ENCODE assay signal across 8 mouse cellular contexts in the genomic region with DNA sequence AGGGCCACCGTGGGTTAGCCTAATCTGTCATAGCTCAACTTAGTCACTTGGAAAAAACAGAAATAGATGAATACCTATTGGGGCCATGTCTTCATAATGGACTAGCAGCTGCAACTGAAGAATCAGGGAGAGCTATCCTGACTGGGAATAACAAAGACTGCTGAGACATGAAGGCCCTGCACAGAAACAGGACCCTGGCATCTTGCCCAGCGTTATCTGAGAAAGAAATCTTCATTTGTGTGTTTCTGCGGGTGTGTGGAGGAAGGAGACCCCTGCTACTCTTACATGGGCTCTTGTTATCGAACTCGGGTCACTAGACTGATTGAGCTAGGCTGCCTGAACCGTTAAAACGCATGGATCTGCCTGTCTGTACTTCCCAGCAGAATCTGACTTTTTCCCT. TPM values are rescaled to one million over a fixed set of nuclear protein-coding genes. Genes with fewer than 3 reads are reported as not detected.
A peak's percentile ranks its signal among the peaks of the same experiment; 100 is the strongest.
DNase-seq lines count a peak whose midpoint lies in the region; ATAC-seq and TF ChIP-seq lines count a peak whose summit lies in the region.

No protein-coding gene starts in this region.

- WGBS in kidney, embryonic 16.5 days: 69% methylated on average over 7 of the region's 7 CpGs
- 66% methylated on average over 7 of the region's 7 CpGs for WGBS in heart, embryonic 15.5 days
- WGBS in lung, postnatal 0 days: 60% methylated on average over 7 of the region's 7 CpGs

- no peak for TF ChIP-seq POLR2A in brain, embryonic 14.5 days (IDR thresholded peaks at IDR 0.05; ENCODE audit: borderline replicate concordance, extremely low read depth, insufficient read depth, insufficient read length, poor library complexity, severe bottlenecking)

- H3K4me1 ChIP-seq in kidney, embryonic 16.5 days (ENCODE audit: insufficient read depth, low read length): peaks cover 10% of the 10 kb centered on the region
- H3K4me1 ChIP-seq in heart, embryonic 15.5 days (replicated peaks): peaks cover 19% of the 10 kb centered on the region
- peaks cover 4% of the 10 kb centered on the region; the same call in 1 of the 2 replicates for H3K4me1 ChIP-seq in lung, postnatal 0 days (ENCODE audit: insufficient read depth, low read depth, low read length)

- H3K9me3 ChIP-seq in kidney, embryonic 16.5 days (ENCODE audit: low read length): no peaks in the 10 kb centered on the region
- no peaks in the 10 kb centered on the region for H3K9me3 ChIP-seq in heart, embryonic 15.5 days (replicated peaks)
- H3K9me3 ChIP-seq in lung, postnatal 0 days (ENCODE audit: low read length): no peaks in the 10 kb centered on the region

- no peak for ATAC-seq in kidney, embryonic 16.5 days (ENCODE audit: low FRiP score, low TSS enrichment)
- no peak for ATAC-seq in heart, embryonic 15.5 days (replicated peaks; ENCODE audit: insufficient number of reproducible peaks, insufficient read depth, low FRiP score, low read depth)
- no peak for ATAC-seq in lung, postnatal 0 days
- no peak for ATAC-seq in monocyte, adult 5-6 weeks (replicated peaks; ENCODE audit: insufficient number of reproducible peaks, low FRiP score, low TSS enrichment, poor library complexity, severe bottlenecking)

- no peak overlapping the region for H3K27ac ChIP-seq in kidney, embryonic 16.5 days (ENCODE audit: low read length)
- peak overlapping the region; percentile 96 for H3K27ac ChIP-seq in heart, embryonic 15.5 days
- no peak overlapping the region for H3K27ac ChIP-seq in lung, postnatal 0 days (ENCODE audit: low read length)

- peak overlapping the region; percentile 62 for H3K4me3 ChIP-seq in kidney, embryonic 16.5 days (ENCODE audit: low read length)
- H3K4me3 ChIP-seq in heart, embryonic 15.5 days: peak overlapping the region; percentile 76
- H3K4me3 ChIP-seq in lung, postnatal 0 days (ENCODE audit: low read depth, low read length): peak overlapping the region; percentile 57

- TF ChIP-seq EP300 in lung, postnatal 0 days (IDR thresholded peaks at IDR 0.05): no peak

- TF ChIP-seq CTCF in brain, embryonic 14.5 days (IDR thresholded peaks at IDR 0.05; ENCODE audit: borderline replicate concordance, extremely low read depth, insufficient read depth, insufficient read length): no peak
- TF ChIP-seq CTCF in lung, postnatal 0 days (IDR thresholded peaks at IDR 0.05): no peak

- H3K4me2 ChIP-seq in kidney, embryonic 16.5 days (replicated peaks; ENCODE audit: low read depth, low read length): peak overlapping the region; percentile 52
- peak overlapping the region; percentile 80 for H3K4me2 ChIP-seq in heart, embryonic 15.5 days
- H3K4me2 ChIP-seq in lung, postnatal 0 days (replicated peaks; ENCODE audit: low read depth, low read length): peak overlapping the region; percentile 89

- no peaks in the 10 kb centered on the region for H3K27me3 ChIP-seq in kidney, embryonic 16.5 days (ENCODE audit: insufficient read depth, low read length)
- H3K27me3 ChIP-seq in heart, embryonic 15.5 days: no peaks in the 10 kb centered on the region
- no peaks in the 10 kb centered on the region for H3K27me3 ChIP-seq in lung, postnatal 0 days (replicated peaks; ENCODE audit: insufficient read depth, low read length)

- DNase-seq in kidney, adult 18-20 months: no peak
- DNase-seq in brain, embryonic 14.5 days (ENCODE audit: low read depth): peak; percentile 28
- peak; percentile 14 for DNase-seq in lung, postnatal 0 days (ENCODE audit: low spot score)
- DNase-seq in frontal cortex, postnatal 10 days (ENCODE audit: low spot score in 2 of 2): no peak
- DNase-seq in spleen, postnatal 36 days (ENCODE audit: low spot score in 2 of 2): no peak

- peaks cover 15% of the 10 kb centered on the region; the same call in 1 of the 2 replicates for H3K36me3 ChIP-seq in kidney, embryonic 16.5 days (ENCODE audit: insufficient read depth, low read length)
- peaks cover 4% of the 10 kb centered on the region; the same call in 1 of the 2 replicates for H3K36me3 ChIP-seq in heart, embryonic 15.5 days
- no peaks in the 10 kb centered on the region for H3K36me3 ChIP-seq in lung, postnatal 0 days (ENCODE audit: insufficient read depth, low read length)

- H3K9ac ChIP-seq in kidney, embryonic 16.5 days (replicated peaks; ENCODE audit: low read length): peak overlapping the region; percentile 63
- peak overlapping the region; percentile 65 for H3K9ac ChIP-seq in heart, embryonic 15.5 days
- peak overlapping the region; percentile 52; the same call in 1 of the 2 replicates for H3K9ac ChIP-seq in lung, postnatal 0 days (replicated peaks; ENCODE audit: low read depth)

RNA-seq across cellular contexts. Expression of a gene that starts 1.1 kb away (rescaled TPM):
- polyA plus RNA-seq in kidney, embryonic 16.5 days (2015; fragmentation: Nextera tagmentation; extraction: Ambion mirVana): 142 and 143 TPM in 2 replicates
- polyA plus RNA-seq in brain, embryonic 14.5 days (2012; rRNA removed): 242 and 254 TPM in 2 replicates
- polyA plus RNA-seq in heart, embryonic 15.5 days (2015; fragmentation: Nextera tagmentation; extraction: Ambion mirVana): 96.3 and 113 TPM in 2 replicates
- 65.3 and 68.2 TPM in 2 replicates for polyA plus RNA-seq in lung, postnatal 0 days (2015; fragmentation: Nextera tagmentation; extraction: Ambion mirVana)
- 59.3 to 86.9 TPM (median 76.3 TPM) in 3 replicates for total RNA-seq in monocyte, adult 5-6 weeks (2017)

RNA-seq across cellular contexts. Expression of a gene that starts 21.4 kb away (rescaled TPM):
- 79.5 and 80.7 TPM in 2 replicates for polyA plus RNA-seq in kidney, embryonic 16.5 days (2015; fragmentation: Nextera tagmentation; extraction: Ambion mirVana)
- 89.1 and 103 TPM in 2 replicates for polyA plus RNA-seq in brain, embryonic 14.5 days (2012; rRNA removed)
- 41.0 and 45.6 TPM in 2 replicates for polyA plus RNA-seq in heart, embryonic 15.5 days (2015; fragmentation: Nextera tagmentation; extraction: Ambion mirVana)
- polyA plus RNA-seq in lung, postnatal 0 days (2015; fragmentation: Nextera tagmentation; extraction: Ambion mirVana): 63.7 and 69.3 TPM in 2 replicates
- 105 to 143 TPM (median 135 TPM) in 3 replicates for total RNA-seq in monocyte, adult 5-6 weeks (2017)

RNA-seq across cellular contexts. Expression of a gene that starts 27.5 kb away (rescaled TPM):
- not detected in 2 replicates for polyA plus RNA-seq in kidney, embryonic 16.5 days (2015; fragmentation: Nextera tagmentation; extraction: Ambion mirVana)
- polyA plus RNA-seq in brain, embryonic 14.5 days (2012; rRNA removed): not detected in 2 replicates
- not detected in 2 replicates for polyA plus RNA-seq in heart, embryonic 15.5 days (2015; fragmentation: Nextera tagmentation; extraction: Ambion mirVana)
- not detected in 2 replicates for polyA plus RNA-seq in lung, postnatal 0 days (2015; fragmentation: Nextera tagmentation; extraction: Ambion mirVana)
- total RNA-seq in monocyte, adult 5-6 weeks (2017): not detected in 3 replicates

RNA-seq across cellular contexts. Expression of a gene that starts 28.3 kb away (rescaled TPM):
- not detected in 2 replicates for polyA plus RNA-seq in kidney, embryonic 16.5 days (2015; fragmentation: Nextera tagmentation; extraction: Ambion mirVana)
- not detected in 2 replicates for polyA plus RNA-seq in brain, embryonic 14.5 days (2012; rRNA removed)
- polyA plus RNA-seq in heart, embryonic 15.5 days (2015; fragmentation: Nextera tagmentation; extraction: Ambion mirVana): not detected in 2 replicates
- 0.17 and 0.25 TPM in 2 replicates for polyA plus RNA-seq in lung, postnatal 0 days (2015; fragmentation: Nextera tagmentation; extraction: Ambion mirVana)
- total RNA-seq in monocyte, adult 5-6 weeks (2017): 0.86 to 6.9 TPM (median 1.1 TPM) in 3 replicates

RNA-seq across cellular contexts. Expression of a gene that starts 51.5 kb away (rescaled TPM):
- polyA plus RNA-seq in kidney, embryonic 16.5 days (2015; fragmentation: Nextera tagmentation; extraction: Ambion mirVana): not detected in 2 replicates
- 0.09 and 0.14 TPM in 2 replicates for polyA plus RNA-seq in brain, embryonic 14.5 days (2012; rRNA removed)
- 0.20 and 0.27 TPM in 2 replicates for polyA plus RNA-seq in heart, embryonic 15.5 days (2015; fragmentation: Nextera tagmentation; extraction: Ambion mirVana)
- 0.46 and 0.78 TPM in 2 replicates for polyA plus RNA-seq in lung, postnatal 0 days (2015; fragmentation: Nextera tagmentation; extraction: Ambion mirVana)
- 1.2 to 5.8 TPM (median 4.8 TPM) in 3 replicates for total RNA-seq in monocyte, adult 5-6 weeks (2017)

Comparison
In these comparisons a context has a peak if more than half of its experiments do, and no peak if none do; other contexts are left out.
1. DNase-seq: peak in brain, embryonic 14.5 days (single experiment) and lung, postnatal 0 days (single experiment); none in kidney, adult 18-20 months (single experiment), frontal cortex, postnatal 10 days (0 of 2) and spleen, postnatal 36 days (0 of 2).
2. Peak in every context shown above with its lines, with median percentiles within 50 percentile points of each other: H3K4me2 ChIP-seq, H3K4me3 ChIP-seq and H3K9ac ChIP-seq.